Mouse (Mus musculus): Measurements from ENCODE around the gene Sept10. TPM values are rescaled to one million over a fixed set of nuclear protein-coding genes. Genes with fewer than 3 reads are reported as not detected.

Sept10 gene
- total RNA-seq, 2 experiments from 2014 or later = 6.1 to 7.2 TPM

- intact Hi-C loops (cut with DNase I) = no loop called here
- DNase-seq = no peak
Observed at GRCm38 (mm10) chr10:59229205-59229820, 7.7 kb upstream of the Sept10 start.

DNA sequence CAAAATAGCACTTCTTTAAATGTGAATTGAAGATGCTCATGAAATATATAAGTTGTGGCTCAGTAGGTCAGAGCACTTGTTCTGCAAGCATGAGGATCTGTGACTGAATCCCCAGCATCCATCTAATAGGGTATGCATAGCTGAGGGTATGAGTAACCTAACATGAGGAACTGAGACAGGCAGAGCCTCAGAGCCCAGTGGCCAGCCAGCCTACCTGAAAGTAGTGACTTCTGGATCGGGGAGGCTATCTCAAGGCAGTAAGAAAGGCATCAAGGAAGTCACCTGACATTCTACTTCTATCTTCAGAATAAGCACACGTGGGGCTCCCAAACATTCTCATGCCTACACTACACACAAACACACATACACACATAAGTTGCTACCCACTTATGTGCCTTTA lies 3.5 kb upstream of the Sept10 start:
- DNase-seq = no peak
- intact Hi-C loops (cut with DNase I) = no loop called here

GRCm38 (mm10) chr10:59223890-59224289 lies 2.2 kb upstream of the Sept10 start:
- intact Hi-C loops (cut with DNase I) = no loop called here
- DNase-seq = no peak

DNA sequence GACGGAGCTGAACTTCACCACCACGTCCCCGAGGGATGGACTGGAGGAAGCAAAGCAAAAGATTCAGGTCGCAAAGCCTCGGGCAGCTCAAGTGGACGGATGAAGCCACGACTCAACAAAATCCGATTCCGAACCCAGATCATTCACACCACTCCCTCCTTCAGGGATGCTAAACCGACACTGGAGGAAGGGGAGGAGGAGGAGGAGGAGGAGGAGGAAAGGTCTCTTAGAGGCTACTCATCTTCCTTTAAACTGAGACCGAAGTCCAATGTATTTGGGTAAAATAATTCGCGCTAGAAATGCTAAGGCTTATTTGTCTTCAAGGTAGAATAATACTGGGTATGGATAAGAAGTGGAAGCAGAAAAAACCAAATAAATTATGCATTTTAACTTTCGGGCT lies 1.7 kb upstream of the Sept10 start:
- no peak for DNase-seq

GRCm38 (mm10) chr10:59222271-59223101 lies 839 bp upstream of the Sept10 start:
- DNase-seq = peak; percentile 9 to 36
- intact Hi-C loops (cut with DNase I) = no loop called here

More for the DNA sequence above, 1.7 kb upstream of the Sept10 start:
- intact Hi-C loops (cut with DNase I) = no loop called here

DNA sequence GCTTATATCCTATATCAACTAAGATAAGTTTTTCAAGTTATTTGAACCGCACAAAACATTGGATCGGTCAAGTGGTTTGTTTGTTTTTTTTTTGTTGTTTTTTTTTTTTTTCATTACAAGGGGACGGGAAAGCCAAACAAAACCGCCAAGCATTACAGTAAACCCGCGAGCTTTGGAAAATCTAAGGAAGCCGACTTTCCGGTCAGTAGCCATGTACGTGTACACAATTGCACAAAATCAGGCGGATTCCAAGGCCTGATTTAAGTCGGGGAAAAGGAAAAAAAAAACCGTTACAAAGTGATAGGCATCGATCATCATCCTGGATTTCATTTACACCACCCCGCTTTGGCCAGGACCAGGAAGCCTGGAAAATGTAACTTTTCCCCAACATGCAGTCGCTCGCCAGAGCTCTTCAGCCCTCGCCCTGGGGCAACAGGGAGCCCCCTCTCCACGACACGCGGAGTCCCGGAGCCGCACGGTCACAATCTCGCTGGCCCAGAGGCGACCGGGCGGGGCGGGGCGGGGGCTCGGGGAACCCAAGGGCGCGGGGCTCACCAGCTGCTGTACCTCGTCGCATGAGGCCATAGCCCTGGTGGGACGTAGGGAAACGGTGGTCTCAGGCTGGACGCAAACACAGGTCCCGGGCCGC lies 699 bp downstream of the Sept10 start:
- no peak for DNase-seq
- intact Hi-C loops (cut with DNase I) = no loop called here

- intact Hi-C loops (cut with DNase I) = no loop called here
- no peak for DNase-seq
Observed at GRCm38 (mm10) chr10:59200011-59200410, 21.6 kb downstream of the Sept10 start.

GRCm38 (mm10) chr10:59196763-59197162 lies 24.9 kb downstream of the Sept10 start:
- no peak for DNase-seq
- intact Hi-C loops (cut with DNase I) = no loop called here

DNA sequence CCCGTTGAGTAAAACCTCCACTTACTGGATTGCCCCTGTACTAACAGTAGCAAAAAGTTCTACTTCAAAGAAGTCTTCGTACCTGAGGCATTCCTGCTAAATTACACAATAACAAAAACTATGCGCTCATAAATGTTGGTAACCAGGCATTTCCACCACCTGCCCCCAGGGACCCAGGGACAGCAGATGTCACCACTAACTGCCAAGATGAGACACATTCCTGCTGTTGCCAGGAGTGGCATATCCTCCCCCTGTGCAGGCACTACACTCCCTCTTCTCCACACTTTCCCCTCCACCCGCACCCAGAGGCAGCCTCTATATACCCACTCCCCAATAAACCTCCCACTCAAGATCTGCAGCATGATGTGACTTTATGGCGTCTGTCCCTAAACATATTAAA lies 26.8 kb downstream of the Sept10 start:
- intact Hi-C loops (cut with DNase I) = no loop called here
- no peak for DNase-seq

- no peak for DNase-seq
- intact Hi-C loops (cut with DNase I) = no loop called here
Observed at GRCm38 (mm10) chr10:59182306-59182705, 39.3 kb downstream of the Sept10 start.

DNA sequence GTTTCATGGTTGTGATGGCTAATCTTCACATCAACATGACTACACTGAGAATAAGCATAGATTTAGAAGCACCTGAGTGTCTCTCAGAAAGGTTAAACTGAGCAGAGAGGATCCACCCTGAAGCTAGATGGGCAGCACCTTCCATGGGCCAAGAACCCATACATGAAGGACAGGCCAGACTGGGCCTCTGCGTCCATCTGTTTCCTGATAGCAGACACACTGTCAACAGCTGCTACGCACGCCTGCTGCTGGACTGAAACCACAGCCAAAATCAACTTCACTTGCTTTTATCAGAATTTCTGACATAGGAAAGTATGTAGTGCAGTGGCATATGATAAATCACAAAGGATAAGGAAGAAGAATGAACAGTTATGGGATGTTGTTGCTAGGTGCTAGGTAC lies 42.0 kb downstream of the Sept10 start:
- DNase-seq = no peak
- intact Hi-C loops (cut with DNase I) = no loop called here

GRCm38 (mm10) chr10:59172539-59172938 lies 49.1 kb downstream of the Sept10 start:
- intact Hi-C loops (cut with DNase I) = no loop called here

GRCm38 (mm10) chr10:59171042-59171441 lies 50.6 kb downstream of the Sept10 start:
- intact Hi-C loops (cut with DNase I) = no loop called here
- DNase-seq = no peak

More at GRCm38 (mm10) chr10:59172539-59172938, 49.1 kb downstream of the Sept10 start:
- DNase-seq = no peak

DNA sequence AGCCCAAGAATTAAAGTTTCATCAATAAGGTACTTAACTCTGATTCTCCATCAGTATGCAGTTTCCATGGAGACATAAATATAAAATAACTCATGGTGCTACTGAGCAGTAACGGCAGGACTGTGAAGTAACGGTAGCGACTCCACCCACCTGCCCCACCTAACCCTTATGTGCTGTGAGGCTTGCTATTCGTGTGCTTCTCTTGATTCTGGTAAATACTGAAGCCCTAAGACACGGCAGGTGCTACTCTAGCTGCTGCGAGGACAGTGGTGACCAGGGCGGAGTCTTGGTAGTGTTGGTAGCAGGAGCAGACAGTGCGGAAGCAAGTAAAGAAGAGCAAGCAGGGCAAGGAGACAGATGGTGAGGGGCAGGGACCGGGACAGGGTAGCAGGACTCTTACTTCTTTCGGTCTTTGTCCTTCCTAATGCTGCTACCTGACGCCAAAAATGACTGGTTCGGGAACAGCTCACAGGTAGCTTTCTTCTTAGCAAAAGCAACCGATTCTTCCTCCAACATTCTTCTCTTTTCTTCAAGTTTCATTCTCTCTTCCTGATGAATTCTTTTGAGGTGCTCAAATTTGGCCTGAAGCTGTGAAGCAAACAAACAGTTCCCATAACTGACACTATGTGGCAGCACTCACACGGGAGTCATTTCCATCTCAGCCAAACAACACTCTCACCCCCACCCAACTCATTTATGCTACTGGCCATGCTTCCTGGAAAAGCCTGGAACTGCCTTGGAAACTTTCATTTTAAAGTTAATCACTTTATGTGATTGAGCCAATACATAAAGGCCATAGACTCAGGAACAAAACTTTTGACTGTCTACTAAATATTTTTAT lies 55.3 kb downstream of the Sept10 start:
- intact Hi-C loops (cut with DNase I) = no loop called here
- DNase-seq = no peak

- intact Hi-C loops (cut with DNase I) = no loop called here
- no peak for DNase-seq
Observed at GRCm38 (mm10) chr10:59162185-59162897, 59.3 kb downstream of the Sept10 start.

GRCm38 (mm10) chr10:59158627-59159026 lies 63.0 kb downstream of the Sept10 start:
- DNase-seq = no peak
- intact Hi-C loops (cut with DNase I) = no loop called here

- intact Hi-C loops (cut with DNase I) = no loop called here
- DNase-seq = no peak
Observed at GRCm38 (mm10) chr10:59152544-59153081, 69.0 kb downstream of the Sept10 start.

DNA sequence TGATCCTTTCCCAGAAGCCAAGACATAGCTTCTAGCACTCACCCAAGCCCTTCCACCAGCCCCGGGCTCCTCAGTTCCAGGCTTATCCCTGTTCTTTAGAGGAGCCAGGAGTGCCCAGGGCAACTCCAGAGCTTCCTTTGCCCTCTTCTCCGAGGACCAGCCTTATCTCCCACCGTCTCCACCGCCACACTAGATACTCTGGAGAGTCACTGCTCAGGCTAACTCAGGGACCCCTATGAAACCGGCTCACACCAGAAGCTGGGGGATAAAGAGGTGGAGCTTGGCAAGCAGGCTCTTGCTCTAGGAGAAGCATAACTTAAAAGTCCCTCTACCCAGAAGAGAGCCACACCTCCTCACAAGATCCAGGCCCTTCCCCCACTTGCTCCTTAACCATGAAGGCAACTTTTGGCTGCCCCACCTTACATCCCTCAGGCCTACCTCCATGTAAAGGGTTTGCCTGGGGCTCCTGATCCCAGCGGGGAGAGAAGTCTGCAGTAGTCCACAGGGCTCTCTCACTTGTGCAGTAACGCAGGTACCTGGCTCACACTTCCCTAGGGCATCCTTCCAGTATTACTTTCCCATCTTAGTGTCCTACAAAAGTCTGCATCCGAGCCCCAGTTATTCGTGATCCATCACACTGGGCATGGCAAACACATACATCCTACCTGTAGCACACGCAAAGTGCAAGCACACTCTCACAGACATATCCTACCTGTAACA lies 70.5 kb downstream of the Sept10 start:
- DNase-seq = no peak
- intact Hi-C loops (cut with DNase I) = loop anchor here (1.0 to 2.0 kb wide), 2 partner anchors 42 to 338 kb away; partner anchors contain the start of gene Sh3rf3

DNA sequence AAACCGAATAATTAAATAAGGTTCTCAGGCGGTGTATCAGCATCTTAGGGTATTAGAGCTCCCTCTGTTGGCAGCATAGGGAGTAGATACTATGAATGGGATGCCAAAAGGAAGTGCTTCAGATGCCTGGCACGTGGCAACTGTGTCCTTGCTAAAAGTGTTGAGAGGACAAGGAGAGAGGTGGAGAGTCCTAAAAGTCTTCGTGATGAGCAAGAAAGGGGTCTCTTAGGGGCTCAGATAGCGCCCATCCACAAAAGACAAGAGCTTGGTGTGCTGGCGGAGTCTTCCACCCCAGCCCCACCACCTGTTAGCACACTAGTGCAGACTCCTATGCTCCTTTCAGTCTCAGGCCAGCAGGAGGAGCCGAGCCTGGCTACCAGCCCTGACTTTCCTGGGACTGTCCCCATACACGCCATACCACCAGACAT lies 71.7 kb downstream of the Sept10 start:
- peak; percentile 11 to 25 for DNase-seq
- intact Hi-C loops (cut with DNase I) = loop anchor here (1.0 to 2.0 kb wide), 2 partner anchors 41 to 337 kb away; partner anchors contain the start of gene Sh3rf3

All from gastrocnemius, postnatal 36 days (tissue).